Mouse (Mus musculus): ENCODE measurements around the gene Specc1l. TPM values are rescaled to one million over a fixed set of nuclear protein-coding genes. Genes with fewer than 3 reads are reported as not detected.
"Not testable (repeated sequence)": the region's sequence is repeated elsewhere in the genome, so short reads cannot be mapped to it uniquely, and the experiment has no call there.

Gene Specc1l
- total and polyA plus RNA-seq, 2 experiments = 5.3 to 10.8 TPM

DNA sequence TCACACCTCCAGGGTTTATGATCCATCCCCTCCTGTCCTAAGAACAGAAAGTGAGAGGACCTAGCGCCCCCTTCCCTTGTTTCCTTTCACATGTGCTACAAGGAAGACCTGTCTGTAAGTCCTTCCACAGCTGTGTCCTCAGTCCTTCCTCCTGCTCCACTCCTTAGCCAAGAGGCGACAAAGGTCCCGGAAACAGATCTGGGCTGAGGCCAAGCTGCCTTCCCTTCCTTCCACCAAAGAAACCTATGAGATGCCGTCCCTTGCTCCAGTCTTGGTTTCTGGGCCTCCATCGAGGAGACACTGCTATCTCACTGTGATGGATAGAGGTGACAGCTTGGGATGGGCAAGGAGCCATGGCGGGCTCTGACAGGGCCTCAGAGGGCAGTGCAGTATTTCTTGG lies 123.2 kb downstream of the Specc1l start:
- no peaks in the 10 kb centered on the region for H3K36me3 ChIP-seq (ENCODE audit: control insufficient read depth, insufficient read depth, low read length)
- H3K9ac ChIP-seq (ENCODE audit: low read depth, low read length) = no peak overlapping the region
- H3K4me1 ChIP-seq (ENCODE audit: control insufficient read depth, insufficient read depth, low read length) = no peaks in the 10 kb centered on the region; the same call in 1 of the 2 replicates
- no peak overlapping the region for H3K4me3 ChIP-seq (ENCODE audit: insufficient read depth, low read depth, low read length)
- TF ChIP-seq POLR2A (IDR thresholded peaks at IDR 0.05; ENCODE audit: extremely low read depth, insufficient read depth, low read length) = no peak
- no peak for TF ChIP-seq CTCF (IDR thresholded peaks at IDR 0.05; ENCODE audit: low read depth, low read length)
- no peak for DNase-seq (ENCODE audit: extremely low read depth, low read depth, low spot score)
- H3K27ac ChIP-seq (replicated peaks; ENCODE audit: insufficient read depth, low read depth, low read length) = no peak overlapping the region
- no peaks in the 10 kb centered on the region for H3K79me2 ChIP-seq (ENCODE audit: control insufficient read depth, insufficient read depth, low read length)
- 76% methylated on average over 6 of the region's 6 CpGs for WGBS
- H3K27me3 ChIP-seq (ENCODE audit: control insufficient read depth, insufficient read depth, low read length) = no peaks in the 10 kb centered on the region

DNA sequence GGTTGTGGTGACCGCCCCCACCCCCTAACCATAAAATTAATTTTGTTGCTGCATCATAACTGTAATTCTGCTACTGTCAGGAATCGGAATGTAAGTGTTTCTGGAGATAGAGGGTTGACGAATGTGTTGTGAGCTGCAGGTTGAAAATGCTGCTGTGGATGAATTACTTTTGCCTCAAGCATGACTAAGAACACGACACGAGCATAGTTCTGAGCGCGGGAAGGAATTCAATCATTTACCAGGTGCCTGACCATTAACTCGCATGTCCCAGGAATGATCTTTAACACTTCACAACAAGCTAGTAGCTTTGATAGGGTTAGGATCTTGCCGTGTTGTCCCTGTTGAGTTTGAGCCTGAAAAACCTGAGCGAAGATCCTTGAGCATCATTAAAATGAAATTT lies 125.4 kb downstream of the Specc1l start:
- H3K27ac ChIP-seq (replicated peaks; ENCODE audit: insufficient read depth, low read depth, low read length) = no peak overlapping the region
- TF ChIP-seq CTCF (IDR thresholded peaks at IDR 0.05; ENCODE audit: low read depth, low read length) (no peak), POLR2A (IDR thresholded peaks at IDR 0.05; ENCODE audit: extremely low read depth, insufficient read depth, low read length) (no peak)
- DNase-seq (ENCODE audit: extremely low read depth, low read depth, low spot score) = no peak
- H3K9ac ChIP-seq (ENCODE audit: low read depth, low read length) = no peak overlapping the region
- no peaks in the 10 kb centered on the region for H3K27me3 ChIP-seq (ENCODE audit: control insufficient read depth, insufficient read depth, low read length)
- 72% methylated on average over 10 of the region's 10 CpGs for WGBS
- H3K36me3 ChIP-seq (ENCODE audit: control insufficient read depth, insufficient read depth, low read length) = no peaks in the 10 kb centered on the region
- no peak overlapping the region for H3K4me3 ChIP-seq (ENCODE audit: insufficient read depth, low read depth, low read length)
- H3K4me1 ChIP-seq (ENCODE audit: control insufficient read depth, insufficient read depth, low read length) = no peaks in the 10 kb centered on the region; the same call in 1 of the 2 replicates
- no peaks in the 10 kb centered on the region for H3K79me2 ChIP-seq (ENCODE audit: control insufficient read depth, insufficient read depth, low read length)

DNA sequence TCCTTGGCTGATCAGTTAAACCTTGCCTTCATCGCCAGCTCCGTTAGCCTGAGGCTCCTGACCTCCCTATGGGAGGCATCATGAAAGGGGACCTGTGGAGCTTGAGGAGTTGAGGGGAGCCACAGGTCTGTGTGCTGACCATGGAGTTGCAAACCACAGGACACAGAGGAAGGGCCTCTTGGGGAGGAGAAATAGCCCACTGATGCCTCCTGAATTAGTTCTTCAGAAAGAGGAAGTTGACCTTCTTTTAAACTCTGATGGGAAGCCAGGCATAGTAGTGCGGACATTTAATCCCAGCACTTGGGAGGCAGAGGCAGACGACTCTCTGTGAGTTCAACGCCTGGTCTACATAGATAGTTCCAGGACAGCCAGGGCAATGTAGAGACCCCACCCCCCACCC lies 127.0 kb downstream of the Specc1l start:
- H3K4me1 ChIP-seq (ENCODE audit: control insufficient read depth, insufficient read depth, low read length) = no peaks in the 10 kb centered on the region; the same call in 1 of the 2 replicates
- no peak overlapping the region for H3K27ac ChIP-seq (replicated peaks; ENCODE audit: insufficient read depth, low read depth, low read length)
- H3K4me3 ChIP-seq (ENCODE audit: insufficient read depth, low read depth, low read length) = no peak overlapping the region
- no peaks in the 10 kb centered on the region for H3K27me3 ChIP-seq (ENCODE audit: control insufficient read depth, insufficient read depth, low read length)
- H3K9ac ChIP-seq (ENCODE audit: low read depth, low read length) = no peak overlapping the region
- no peaks in the 10 kb centered on the region for H3K36me3 ChIP-seq (ENCODE audit: control insufficient read depth, insufficient read depth, low read length)
- 83% methylated on average over 5 of the region's 5 CpGs for WGBS
- DNase-seq (ENCODE audit: extremely low read depth, low read depth, low spot score) = no peak
- TF ChIP-seq CTCF (IDR thresholded peaks at IDR 0.05; ENCODE audit: low read depth, low read length) (no peak), POLR2A (IDR thresholded peaks at IDR 0.05; ENCODE audit: extremely low read depth, insufficient read depth, low read length) (no peak)
- H3K79me2 ChIP-seq (ENCODE audit: control insufficient read depth, insufficient read depth, low read length) = no peaks in the 10 kb centered on the region

DNA sequence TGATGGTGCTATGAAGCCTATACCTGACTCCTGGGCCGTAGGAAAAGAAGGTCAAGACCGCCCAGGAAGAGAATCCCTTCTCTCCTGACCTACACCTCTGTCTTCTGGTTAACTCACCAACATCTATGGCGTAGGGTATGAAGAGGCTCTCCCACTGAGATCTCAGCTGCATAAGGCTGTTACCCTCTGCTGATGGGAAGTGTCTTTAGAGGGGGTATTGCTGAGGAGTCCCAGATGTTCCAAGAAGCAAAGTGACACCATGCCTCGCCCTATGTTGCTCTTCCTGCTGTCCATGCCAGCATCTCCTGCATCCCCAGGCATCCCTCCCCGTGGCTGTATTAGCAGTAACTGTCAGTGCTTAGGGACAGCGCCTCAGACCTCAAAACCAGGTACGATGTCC lies 127.5 kb downstream of the Specc1l start:
- H3K4me1 ChIP-seq (ENCODE audit: control insufficient read depth, insufficient read depth, low read length) = no peaks in the 10 kb centered on the region; the same call in 1 of the 2 replicates
- no peak overlapping the region for H3K27ac ChIP-seq (replicated peaks; ENCODE audit: insufficient read depth, low read depth, low read length)
- H3K79me2 ChIP-seq (ENCODE audit: control insufficient read depth, insufficient read depth, low read length) = no peaks in the 10 kb centered on the region
- WGBS = 89% methylated on average over 7 of the region's 7 CpGs
- H3K27me3 ChIP-seq (ENCODE audit: control insufficient read depth, insufficient read depth, low read length) = no peaks in the 10 kb centered on the region
- no peak for DNase-seq (ENCODE audit: extremely low read depth, low read depth, low spot score)
- H3K9ac ChIP-seq (ENCODE audit: low read depth, low read length) = no peak overlapping the region
- H3K36me3 ChIP-seq (ENCODE audit: control insufficient read depth, insufficient read depth, low read length) = no peaks in the 10 kb centered on the region
- TF ChIP-seq CTCF (IDR thresholded peaks at IDR 0.05; ENCODE audit: low read depth, low read length) = no peak
- TF ChIP-seq POLR2A (IDR thresholded peaks at IDR 0.05; ENCODE audit: extremely low read depth, insufficient read depth, low read length) = no peak
- no peak overlapping the region for H3K4me3 ChIP-seq (ENCODE audit: insufficient read depth, low read depth, low read length)

DNA sequence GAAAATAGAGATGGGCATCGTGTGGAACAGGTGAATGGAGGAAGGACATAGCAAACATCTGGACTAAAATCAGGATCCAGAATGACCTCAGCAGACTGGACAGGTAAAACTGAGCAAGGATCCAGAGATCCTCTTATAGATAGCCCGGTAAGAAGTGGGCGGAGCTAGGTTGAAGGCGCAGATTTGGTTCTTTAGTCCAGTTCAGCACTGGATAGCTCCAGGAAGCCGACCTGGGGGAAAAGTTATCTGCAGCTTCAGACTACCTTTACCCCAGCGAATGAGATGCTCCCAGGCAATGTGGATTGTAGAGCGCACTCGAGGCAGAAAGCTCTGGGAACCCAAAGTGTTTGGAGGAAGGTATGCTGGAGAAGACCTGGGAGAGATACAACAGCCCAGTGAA lies 130.1 kb downstream of the Specc1l start:
- H3K36me3 ChIP-seq (ENCODE audit: control insufficient read depth, insufficient read depth, low read length) = no peaks in the 10 kb centered on the region
- H3K4me1 ChIP-seq (ENCODE audit: control insufficient read depth, insufficient read depth, low read length) = no peaks in the 10 kb centered on the region; the same call in 1 of the 2 replicates
- 40% methylated on average over 8 of the region's 8 CpGs for WGBS
- H3K27ac ChIP-seq (replicated peaks; ENCODE audit: insufficient read depth, low read depth, low read length) = no peak overlapping the region
- H3K79me2 ChIP-seq (ENCODE audit: control insufficient read depth, insufficient read depth, low read length) = no peaks in the 10 kb centered on the region
- TF ChIP-seq POLR2A (IDR thresholded peaks at IDR 0.05; ENCODE audit: extremely low read depth, insufficient read depth, low read length) (no peak), CTCF (IDR thresholded peaks at IDR 0.05; ENCODE audit: low read depth, low read length) (no peak)
- no peaks in the 10 kb centered on the region for H3K27me3 ChIP-seq (ENCODE audit: control insufficient read depth, insufficient read depth, low read length)
- no peak overlapping the region for H3K9ac ChIP-seq (ENCODE audit: low read depth, low read length)
- no peak for DNase-seq (ENCODE audit: extremely low read depth, low read depth, low spot score)
- H3K4me3 ChIP-seq (ENCODE audit: insufficient read depth, low read depth, low read length) = no peak overlapping the region

DNA sequence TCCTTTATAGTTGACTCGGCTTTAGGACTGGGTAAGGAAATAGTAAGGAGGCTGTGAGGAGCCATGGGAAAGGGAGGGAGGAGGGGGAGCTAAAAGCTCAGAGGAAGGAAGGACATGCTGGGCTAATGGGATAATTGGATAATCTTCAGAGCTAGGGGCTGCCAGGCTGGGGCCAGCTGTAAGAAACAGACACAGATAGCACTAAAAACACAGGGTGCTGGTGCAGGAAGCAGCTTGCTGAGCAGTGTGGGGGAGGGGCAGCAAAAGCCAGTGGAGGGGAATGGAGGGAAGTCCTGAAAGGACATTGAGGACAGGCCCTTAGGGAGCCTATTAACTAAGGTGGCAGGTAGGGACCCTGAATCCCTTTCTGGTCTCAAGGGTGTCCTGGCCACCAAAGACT lies 132.7 kb downstream of the Specc1l start:
- not testable (repeated sequence) for H3K27me3 ChIP-seq (ENCODE audit: control insufficient read depth, insufficient read depth, low read length); H3K9ac ChIP-seq (ENCODE audit: low read depth, low read length); H3K27ac ChIP-seq (replicated peaks; ENCODE audit: insufficient read depth, low read depth, low read length); H3K4me3 ChIP-seq (ENCODE audit: insufficient read depth, low read depth, low read length); H3K79me2 ChIP-seq (ENCODE audit: control insufficient read depth, insufficient read depth, low read length); H3K4me1 ChIP-seq (ENCODE audit: control insufficient read depth, insufficient read depth, low read length); DNase-seq (ENCODE audit: extremely low read depth, low read depth, low spot score); H3K36me3 ChIP-seq (ENCODE audit: control insufficient read depth, insufficient read depth, low read length)
- WGBS = 76% methylated on average over 1 of the region's 1 CpGs

Measured in liver, adult 2 months (tissue).